In the genomic region with DNA sequence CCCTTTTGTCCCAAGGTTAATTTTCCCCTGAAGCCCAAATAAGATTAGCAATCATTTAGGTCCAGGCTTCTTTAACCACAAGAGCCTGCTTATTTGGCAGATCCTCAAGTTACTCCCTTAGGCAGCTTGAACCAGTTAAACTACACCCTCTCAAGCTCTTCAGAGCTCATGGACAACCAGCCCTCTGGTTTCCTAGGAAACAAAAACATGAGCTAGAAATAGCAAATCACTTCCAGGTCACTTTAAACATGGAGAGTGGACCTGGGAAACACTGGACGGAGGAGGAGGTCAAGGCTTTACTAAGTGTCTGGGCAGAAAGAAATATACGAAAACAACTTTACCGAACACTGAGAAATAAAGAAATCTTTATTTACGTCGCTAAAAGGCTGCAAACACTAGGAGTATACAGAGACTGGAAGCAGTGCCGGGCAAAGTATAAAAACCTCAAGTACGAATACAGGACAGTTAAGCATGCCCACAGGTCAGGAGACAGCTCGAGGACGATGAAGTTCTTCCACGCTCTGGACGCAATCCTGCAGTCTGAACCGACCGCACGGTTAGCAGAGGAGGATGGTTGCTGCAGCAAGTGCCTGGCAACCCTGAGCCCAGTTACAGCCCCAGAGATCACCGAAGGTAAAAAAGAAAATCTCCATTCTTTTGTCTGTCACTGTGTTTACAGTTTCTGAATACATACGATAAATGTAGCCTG, we compare ENCODE assay signal across 8 mouse cellular contexts. TPM values are rescaled to one million over a fixed set of nuclear protein-coding genes. Genes with fewer than 3 reads are reported as not detected.
DNase-seq lines count a peak whose midpoint lies in the region; ATAC-seq lines count a peak whose summit lies in the region.

No protein-coding gene starts in this region.

- H3K4me2 ChIP-seq in hindbrain, embryonic 15.5 days = no peak overlapping the region
- no peak overlapping the region for H3K4me2 ChIP-seq in hindbrain, embryonic 11.5 days (replicated peaks; ENCODE audit: low read depth, low read length)

- no peaks in the 10 kb centered on the region for H3K27me3 ChIP-seq in hindbrain, embryonic 15.5 days
- H3K27me3 ChIP-seq in hindbrain, embryonic 10.5 days (ENCODE audit: insufficient read depth, poor library complexity, severe bottlenecking) = no peaks in the 10 kb centered on the region
- H3K27me3 ChIP-seq in hindbrain, embryonic 11.5 days (ENCODE audit: control insufficient read depth, insufficient read depth, low read length) = no peaks in the 10 kb centered on the region

- no peaks in the 10 kb centered on the region for H3K4me1 ChIP-seq in hindbrain, embryonic 15.5 days (replicated peaks)
- H3K4me1 ChIP-seq in hindbrain, embryonic 10.5 days (replicated peaks) = no peaks in the 10 kb centered on the region
- no peaks in the 10 kb centered on the region for H3K4me1 ChIP-seq in hindbrain, embryonic 11.5 days (replicated peaks; ENCODE audit: control insufficient read depth, insufficient read depth, low read length)

- no peak overlapping the region for H3K4me3 ChIP-seq in hindbrain, embryonic 15.5 days
- no peak overlapping the region for H3K4me3 ChIP-seq in hindbrain, embryonic 10.5 days
- no peak overlapping the region for H3K4me3 ChIP-seq in hindbrain, embryonic 11.5 days (ENCODE audit: low read depth, low read length)

- no peak for DNase-seq in hindbrain, embryonic 10.5 days (ENCODE audit: low spot score)
- DNase-seq in adipocyte (ENCODE audit: low spot score) = peak; percentile 96
- DNase-seq in fibroblast of lung, adult 2 months (ENCODE audit: low read depth) = peak; percentile 68
- peak; percentile 16 to 27 for DNase-seq in layer of hippocampus, postnatal 10 days (ENCODE audit: low spot score in 2 of 2)
- DNase-seq in thymus, postnatal 25 days = no peak
- no peak for DNase-seq in spleen, postnatal 4 days (ENCODE audit: low spot score in 2 of 2)
- no peak for DNase-seq in hindbrain, embryonic 11.5 days (ENCODE audit: low spot score)

- H3K36me3 ChIP-seq in hindbrain, embryonic 15.5 days = peaks cover 26% of the 10 kb centered on the region
- H3K36me3 ChIP-seq in hindbrain, embryonic 10.5 days = peaks cover 63% of the 10 kb centered on the region
- peaks cover 5% of the 10 kb centered on the region; the same call in 1 of the 2 replicates for H3K36me3 ChIP-seq in hindbrain, embryonic 11.5 days (ENCODE audit: control insufficient read depth, insufficient read depth, low read length)

- no peak overlapping the region for H3K9ac ChIP-seq in hindbrain, embryonic 15.5 days
- H3K9ac ChIP-seq in hindbrain, embryonic 11.5 days (ENCODE audit: low read depth, low read length) = no peak overlapping the region

- 84% methylated on average over 16 of the region's 16 CpGs for WGBS in hindbrain, embryonic 15.5 days
- WGBS in hindbrain, embryonic 10.5 days = 87% methylated on average over 16 of the region's 16 CpGs
- WGBS in hindbrain, embryonic 11.5 days = 86% methylated on average over 16 of the region's 16 CpGs

- peak overlapping the region; percentile 51; the same call in 1 of the 2 replicates for H3K27ac ChIP-seq in hindbrain, embryonic 15.5 days (replicated peaks)
- H3K27ac ChIP-seq in hindbrain, embryonic 10.5 days = no peak overlapping the region
- H3K27ac ChIP-seq in hindbrain, embryonic 11.5 days (ENCODE audit: low read depth, low read length) = no peak overlapping the region

- no peak for ATAC-seq in hindbrain, embryonic 15.5 days (ENCODE audit: low FRiP score, low read depth)
- ATAC-seq in hindbrain, embryonic 11.5 days (ENCODE audit: low FRiP score) = no peak

- H3K9me3 ChIP-seq in hindbrain, embryonic 15.5 days = no peaks in the 10 kb centered on the region
- peaks cover 12% of the 10 kb centered on the region; the same call in 1 of the 2 replicates for H3K9me3 ChIP-seq in hindbrain, embryonic 10.5 days
- H3K9me3 ChIP-seq in hindbrain, embryonic 11.5 days (ENCODE audit: control insufficient read depth, low read length) = no peaks in the 10 kb centered on the region

RNA-seq across cellular contexts. Expression of a gene that starts 22.8 kb away (rescaled TPM):
- polyA plus RNA-seq in hindbrain, embryonic 15.5 days (2015; fragmentation: Nextera tagmentation; extraction: Ambion mirVana) = 179 and 185 TPM in 2 replicates
- 337 and 446 TPM in 2 replicates for polyA plus RNA-seq in hindbrain, embryonic 10.5 days (2016; fragmentation: Nextera tagmentation; extraction: Ambion mirVana)
- 100 to 1,000 TPM; 101 to 102 TPM for total RNA-seq in layer of hippocampus, postnatal 10 days (2021)
- 351 and 390 TPM in 2 replicates for polyA plus RNA-seq in hindbrain, embryonic 11.5 days (2014; fragmentation: Nextera tagmentation; extraction: Ambion mirVana)

RNA-seq across cellular contexts. Expression of a gene that starts 23.0 kb away (rescaled TPM):
- 17.8 and 18.0 TPM in 2 replicates for polyA plus RNA-seq in hindbrain, embryonic 15.5 days (2015; fragmentation: Nextera tagmentation; extraction: Ambion mirVana)
- 17.6 and 23.3 TPM in 2 replicates for polyA plus RNA-seq in hindbrain, embryonic 10.5 days (2016; fragmentation: Nextera tagmentation; extraction: Ambion mirVana)
- 10 to 100 TPM; 21.7 to 24.5 TPM for total RNA-seq in layer of hippocampus, postnatal 10 days (2021)
- 17.2 and 18.9 TPM in 2 replicates for polyA plus RNA-seq in hindbrain, embryonic 11.5 days (2014; fragmentation: Nextera tagmentation; extraction: Ambion mirVana)

RNA-seq across cellular contexts. Expression of a gene that starts 23.1 kb away (rescaled TPM):
- polyA plus RNA-seq in hindbrain, embryonic 15.5 days (2015; fragmentation: Nextera tagmentation; extraction: Ambion mirVana) = 11.1 and 12.6 TPM in 2 replicates
- polyA plus RNA-seq in hindbrain, embryonic 10.5 days (2016; fragmentation: Nextera tagmentation; extraction: Ambion mirVana) = 28.0 and 49.3 TPM in 2 replicates
- total RNA-seq in layer of hippocampus, postnatal 10 days (2021) = 10 to 100 TPM; 15.9 to 17.7 TPM
- polyA plus RNA-seq in hindbrain, embryonic 11.5 days (2014; fragmentation: Nextera tagmentation; extraction: Ambion mirVana) = 31.3 and 36.1 TPM in 2 replicates

RNA-seq across cellular contexts. Expression of a gene that starts 46.2 kb away (rescaled TPM):
- 85.7 and 89.4 TPM in 2 replicates for polyA plus RNA-seq in hindbrain, embryonic 15.5 days (2015; fragmentation: Nextera tagmentation; extraction: Ambion mirVana)
- polyA plus RNA-seq in hindbrain, embryonic 10.5 days (2016; fragmentation: Nextera tagmentation; extraction: Ambion mirVana) = 68.9 and 74.9 TPM in 2 replicates
- total RNA-seq in layer of hippocampus, postnatal 10 days (2021) = 100 to 1,000 TPM; 117 to 124 TPM
- polyA plus RNA-seq in hindbrain, embryonic 11.5 days (2014; fragmentation: Nextera tagmentation; extraction: Ambion mirVana) = 77.3 and 82.3 TPM in 2 replicates

Comparison
In these comparisons a context has a peak if more than half of its experiments do, and no peak if none do; other contexts are left out.
1. DNase-seq: peak in adipocyte (single experiment), fibroblast of lung, adult 2 months (single experiment) and layer of hippocampus, postnatal 10 days (2 of 2); none in hindbrain, embryonic 10.5 days (single experiment), thymus, postnatal 25 days (single experiment), spleen, postnatal 4 days (0 of 2) and hindbrain, embryonic 11.5 days (single experiment).